Comparison of ENCODE assay signal across 12 mouse cellular contexts in the genomic region with DNA sequence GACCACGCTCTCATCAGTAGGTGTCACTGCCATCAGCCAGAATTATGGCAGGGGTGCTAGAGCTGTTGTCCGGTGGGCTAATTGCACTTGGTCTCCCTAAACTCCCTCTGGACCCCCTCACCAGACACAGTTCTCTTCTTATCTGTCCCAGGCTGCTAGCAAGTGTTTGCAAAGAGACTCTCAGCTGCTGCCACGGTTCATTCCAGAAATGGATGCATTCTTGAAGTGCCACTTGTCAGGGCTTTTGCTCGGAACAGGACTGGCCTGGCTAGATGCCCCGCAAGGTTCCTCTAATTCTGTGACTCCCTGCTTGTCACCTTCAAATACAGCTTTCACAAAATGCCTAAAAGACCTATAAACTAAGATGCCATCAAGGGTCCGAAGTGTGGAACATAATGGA.
DNase-seq lines count a peak whose midpoint lies in the region; ATAC-seq lines count a peak whose summit lies in the region.
"Had no signal": no experiment of that assay in that cellular context is flagged by ENCODE, and none has a peak within 500 bp of the region (broad histone marks: within the 10 kb centered on the region; RNA-seq: fewer than 3 reads in every experiment).

No protein-coding gene starts in this region.

- 15% methylated on average over 6 of the region's 6 CpGs for WGBS in heart, embryonic 13.5 days
- 57% methylated on average over 6 of the region's 6 CpGs for WGBS in intestine, embryonic 14.5 days
- 61% methylated on average over 6 of the region's 6 CpGs for WGBS in limb, embryonic 15.5 days
- WGBS in stomach, embryonic 14.5 days = 56% methylated on average over 6 of the region's 6 CpGs

- peak overlapping the region; percentile 79 for H3K27ac ChIP-seq in heart, embryonic 13.5 days (replicated peaks)
- H3K27ac ChIP-seq in intestine, embryonic 14.5 days (ENCODE audit: low read depth) = peak overlapping the region; percentile 60
- H3K27ac ChIP-seq in limb, embryonic 15.5 days = 0 out of 2 replicates have a peak overlapping the region, but pooled peaks have one; percentile 9
- H3K27ac ChIP-seq in stomach, embryonic 14.5 days (ENCODE audit: low read length) = peak overlapping the region; percentile 34; the same call in 1 of the 2 replicates
- H3K27ac ChIP-seq: left cerebral cortex, adult 2 months; midbrain, embryonic 12.5 days had no signal

- no peaks in the 10 kb centered on the region for H3K9me3 ChIP-seq in heart, embryonic 13.5 days
- H3K9me3 ChIP-seq in intestine, embryonic 14.5 days (ENCODE audit: control insufficient read depth, low read length) = no peaks in the 10 kb centered on the region
- no peaks in the 10 kb centered on the region for H3K9me3 ChIP-seq in limb, embryonic 15.5 days
- no peaks in the 10 kb centered on the region for H3K9me3 ChIP-seq in stomach, embryonic 14.5 days (ENCODE audit: control insufficient read depth, low read depth, low read length)
- H3K9me3 ChIP-seq: G1E; midbrain, embryonic 12.5 days had no signal

- H3K9ac ChIP-seq in heart, embryonic 13.5 days = 0 out of 2 replicates have a peak overlapping the region, but pooled peaks have one; percentile 2
- no peak overlapping the region for H3K9ac ChIP-seq in intestine, embryonic 14.5 days (ENCODE audit: low read length)
- no peak overlapping the region for H3K9ac ChIP-seq in limb, embryonic 15.5 days
- no peak overlapping the region for H3K9ac ChIP-seq in stomach, embryonic 14.5 days (replicated peaks; ENCODE audit: low read depth, low read length)
- H3K9ac ChIP-seq: midbrain, embryonic 12.5 days had no signal

- no peak for ATAC-seq in heart, embryonic 13.5 days (ENCODE audit: extremely low read depth, insufficient number of reproducible peaks, low FRiP score, low TSS enrichment)
- ATAC-seq in intestine, embryonic 14.5 days (replicated peaks; ENCODE audit: low FRiP score, low TSS enrichment, low read depth) = no peak
- ATAC-seq in limb, embryonic 15.5 days (ENCODE audit: insufficient number of reproducible peaks, low FRiP score, low TSS enrichment, low read depth) = no peak
- no peak for ATAC-seq in stomach, embryonic 14.5 days (ENCODE audit: insufficient number of reproducible peaks, insufficient read depth, low FRiP score, low read depth)

- DNase-seq in heart, postnatal 4 days = no peak
- no peak for DNase-seq in intestine, embryonic 14.5 days (ENCODE audit: low spot score)
- no peak for DNase-seq in layer of hippocampus, adult 9-11 months
- no peak for DNase-seq in embryo, embryonic 9.5 days (ENCODE audit: extremely low spot score)
- DNase-seq: cerebellum, adult 11 months; kidney, adult 18-20 months had no signal

- peaks cover 74% of the 10 kb centered on the region for H3K4me1 ChIP-seq in heart, embryonic 13.5 days
- H3K4me1 ChIP-seq in intestine, embryonic 14.5 days (replicated peaks; ENCODE audit: control insufficient read depth, insufficient read depth, low read length) = peaks cover 50% of the 10 kb centered on the region
- peaks cover 58% of the 10 kb centered on the region for H3K4me1 ChIP-seq in limb, embryonic 15.5 days
- peaks cover 29% of the 10 kb centered on the region for H3K4me1 ChIP-seq in stomach, embryonic 14.5 days (ENCODE audit: control insufficient read depth, insufficient read depth, low read length)

- no peak overlapping the region for H3K4me3 ChIP-seq in heart, embryonic 13.5 days
- H3K4me3 ChIP-seq in intestine, embryonic 14.5 days (ENCODE audit: low read depth, low read length) = no peak overlapping the region
- no peak overlapping the region for H3K4me3 ChIP-seq in limb, embryonic 15.5 days
- H3K4me3 ChIP-seq in stomach, embryonic 14.5 days (ENCODE audit: low read depth, low read length) = no peak overlapping the region
- H3K4me3 ChIP-seq: left cerebral cortex, adult 2 months; midbrain, embryonic 12.5 days had no signal

- no peaks in the 10 kb centered on the region for H3K36me3 ChIP-seq in heart, embryonic 13.5 days
- no peaks in the 10 kb centered on the region for H3K36me3 ChIP-seq in intestine, embryonic 14.5 days (ENCODE audit: control insufficient read depth, insufficient read depth, low read length)
- H3K36me3 ChIP-seq in limb, embryonic 15.5 days = no peaks in the 10 kb centered on the region
- no peaks in the 10 kb centered on the region for H3K36me3 ChIP-seq in stomach, embryonic 14.5 days (ENCODE audit: control insufficient read depth, insufficient read depth, low read length)
- H3K36me3 ChIP-seq: midbrain, embryonic 12.5 days had no signal

- peak overlapping the region; percentile 38 for H3K4me2 ChIP-seq in heart, embryonic 13.5 days
- H3K4me2 ChIP-seq in intestine, embryonic 14.5 days (ENCODE audit: low read length) = no peak overlapping the region
- no peak overlapping the region for H3K4me2 ChIP-seq in limb, embryonic 15.5 days
- H3K4me2 ChIP-seq in stomach, embryonic 14.5 days (replicated peaks; ENCODE audit: low read depth, low read length) = no peak overlapping the region
- H3K4me2 ChIP-seq: midbrain, embryonic 12.5 days had no signal

- no peaks in the 10 kb centered on the region for H3K27me3 ChIP-seq in heart, embryonic 13.5 days (replicated peaks)
- H3K27me3 ChIP-seq in intestine, embryonic 14.5 days (replicated peaks; ENCODE audit: control insufficient read depth, insufficient read depth, low read length) = no peaks in the 10 kb centered on the region
- H3K27me3 ChIP-seq in limb, embryonic 15.5 days = peaks cover 8% of the 10 kb centered on the region; the same call in 1 of the 2 replicates
- no peaks in the 10 kb centered on the region for H3K27me3 ChIP-seq in stomach, embryonic 14.5 days (ENCODE audit: control insufficient read depth, insufficient read depth, low read length)

Comparison
In these comparisons a context has a peak if more than half of its experiments do, and no peak if none do; other contexts are left out.
1. H3K27ac ChIP-seq: peak in every context shown above with its lines; median percentile 79 in heart, embryonic 13.5 days; 60 in intestine, embryonic 14.5 days; 34 in stomach, embryonic 14.5 days; 9 in limb, embryonic 15.5 days.